Mouse (Mus musculus) heart, postnatal 0 days (tissue): Measurements from ENCODE around the gene 4933402J07Rik.

Source experiments
- CTCF ChIP-seq: IDR thresholded peaks from 2 replicates; pipeline ENCODE4 v1.5.1; 2016; ENCODE audit warnings: antibody characterized with exemption, control low read depth, low read depth
- EP300 ChIP-seq: IDR thresholded peaks from 2 replicates; pipeline ENCODE4 v1.6.1; 2016; ENCODE audit warnings: antibody characterized with exemption, low read depth

DNA sequence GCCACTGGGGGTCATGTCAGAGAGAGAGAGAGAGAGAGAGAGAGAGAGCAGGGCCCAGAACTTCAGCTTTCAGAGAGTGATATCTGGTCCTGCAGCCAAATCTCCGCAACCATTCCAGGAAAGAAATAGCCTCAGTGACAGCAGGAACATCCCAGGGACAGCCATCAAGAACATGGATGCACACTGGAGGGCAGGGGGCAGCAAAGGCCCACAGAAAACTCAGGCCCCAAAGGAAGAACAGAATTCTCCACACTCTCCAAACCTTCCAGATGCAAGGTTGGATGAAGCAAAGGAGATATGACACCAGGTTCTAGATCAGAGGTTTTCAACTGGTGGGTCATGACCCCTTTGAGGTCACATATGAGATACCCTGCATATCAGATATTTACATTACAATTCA is 50.0 kb downstream of the 4933402J07Rik start:
- TF ChIP-seq CTCF: no peak
- no peak for TF ChIP-seq EP300
